Mouse (Mus musculus) myocyte (in vitro differentiated cells): ENCODE results near the gene Dennd1b.

Experiments
- E2F4 ChIP-seq: IDR thresholded peaks from one replicate; pipeline ENCODE4 v1.6.1; 2011; ENCODE audit warnings: mild to moderate bottlenecking, control low read depth, moderate library complexity; ENCODE audit not compliant: insufficient read depth
- POLR2A ChIP-seq: IDR thresholded peaks from one replicate; pipeline ENCODE4 v1.6.1; 2011; ENCODE audit warnings: low read depth, mild to moderate bottlenecking, control low read depth, moderate library complexity; ENCODE audit not compliant: insufficient read length
- TCF3 ChIP-seq: IDR thresholded peaks from one replicate; pipeline ENCODE4 v1.6.1; 2011; ENCODE audit warnings: low read depth, control low read depth; ENCODE audit not compliant: insufficient read length
- USF1 ChIP-seq: IDR thresholded peaks from one replicate; pipeline ENCODE4 v1.6.1; 2011; ENCODE audit warnings: low read depth, mild to moderate bottlenecking, control low read depth, moderate library complexity

GRCm38 (mm10) chr1:139000675-139001379 is 37.6 kb downstream of the Dennd1b start:
- TF ChIP-seq POLR2A, result no peak
- no peak for TF ChIP-seq USF1
- TF ChIP-seq TCF3, result no peak
- no peak for TF ChIP-seq E2F4
